Mouse (Mus musculus): ENCODE results near the gene Trip6. TPM values are rescaled to one million over a fixed set of nuclear protein-coding genes. Genes with fewer than 3 reads are reported as not detected.

Gene Trip6
- polyA plus RNA-seq, 1 experiment from 2014 or later: 36.7 TPM

GRCm38 (mm10) chr5:137333512-137334174 lies 19.4 kb upstream of the Trip6 start, which contains the start of gene Slc12a9:
Gene Slc12a9 (minus strand): TSS chr5:137333597.
- H3K36me3 ChIP-seq (ENCODE audit: control insufficient read depth, insufficient read depth, low read length): no peaks in the 10 kb centered on the region
- H3K4me1 ChIP-seq (ENCODE audit: control insufficient read depth, insufficient read depth, low read length): peaks cover 11% of the 10 kb centered on the region; the same call in 1 of the 2 replicates
- WGBS (ENCODE audit: insufficient replicate concordance): under 1% methylated on average over 44 of the region's 44 CpGs
- no peaks in the 10 kb centered on the region for H3K27me3 ChIP-seq (ENCODE audit: control insufficient read depth, insufficient read depth, low read length)
- H3K4me2 ChIP-seq: peak within 1 kb of the TSS; percentile 98
- no peaks in the 10 kb centered on the region for H3K9me3 ChIP-seq (replicated peaks; ENCODE audit: control insufficient read depth, low read length)
- ATAC-seq (replicated peaks; ENCODE audit: insufficient number of reproducible peaks, low FRiP score, low TSS enrichment): peak; percentile 89
- H3K4me3 ChIP-seq (ENCODE audit: low read depth, low read length): peak within 1 kb of the TSS; percentile 73
- peak within 1 kb of the TSS; percentile 72 for H3K9ac ChIP-seq (ENCODE audit: low read depth, low read length)
- H3K27ac ChIP-seq (ENCODE audit: low read depth, low read length): no peak within 1 kb of the TSS

DNA sequence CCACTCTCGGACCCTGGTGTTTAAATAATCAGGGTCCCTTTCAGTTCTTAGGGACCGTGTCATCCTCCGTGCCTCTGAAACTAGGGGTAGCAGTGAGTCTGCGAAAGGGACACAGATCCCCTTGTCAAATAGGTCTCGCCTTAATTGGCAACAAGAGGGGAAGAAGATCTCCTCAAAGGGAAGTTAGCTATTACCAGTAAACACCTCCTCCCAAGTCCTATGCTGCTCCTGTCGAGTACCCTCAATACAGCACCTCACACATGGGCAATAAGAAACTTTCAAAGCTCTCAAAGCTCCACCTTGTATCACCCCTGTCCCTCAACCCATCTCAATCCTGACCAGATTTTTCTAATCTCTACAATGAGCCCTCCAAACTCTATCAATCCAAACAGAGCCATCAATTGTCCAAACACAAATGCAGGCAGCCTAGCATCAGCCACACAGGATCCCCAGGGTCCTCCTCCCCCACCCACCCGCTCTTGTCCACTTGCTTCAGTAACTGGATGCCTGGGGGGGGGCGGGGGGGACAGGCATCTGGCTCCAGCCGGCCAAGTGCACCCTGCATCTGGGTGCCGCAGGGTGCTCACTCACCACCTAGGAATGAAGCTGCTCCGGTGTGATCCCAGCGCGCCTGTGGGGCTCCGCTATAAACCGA lies 18.8 kb upstream of the Trip6 start:
- H3K9ac ChIP-seq (ENCODE audit: low read depth, low read length): peak overlapping the region; percentile 72
- peaks cover 9% of the 10 kb centered on the region; the same call in 1 of the 2 replicates for H3K4me1 ChIP-seq (ENCODE audit: control insufficient read depth, insufficient read depth, low read length)
- no peaks in the 10 kb centered on the region for H3K36me3 ChIP-seq (ENCODE audit: control insufficient read depth, insufficient read depth, low read length)
- H3K27me3 ChIP-seq (ENCODE audit: control insufficient read depth, insufficient read depth, low read length): no peaks in the 10 kb centered on the region
- 20% methylated on average over 15 of the region's 15 CpGs for WGBS (ENCODE audit: insufficient replicate concordance)
- no peaks in the 10 kb centered on the region for H3K9me3 ChIP-seq (replicated peaks; ENCODE audit: control insufficient read depth, low read length)
- peak overlapping the region; percentile 73 for H3K4me3 ChIP-seq (ENCODE audit: low read depth, low read length)
- H3K4me2 ChIP-seq: peak overlapping the region; percentile 98
- no peak overlapping the region for H3K27ac ChIP-seq (ENCODE audit: low read depth, low read length)
- no peak for ATAC-seq (replicated peaks; ENCODE audit: insufficient number of reproducible peaks, low FRiP score, low TSS enrichment)

DNA sequence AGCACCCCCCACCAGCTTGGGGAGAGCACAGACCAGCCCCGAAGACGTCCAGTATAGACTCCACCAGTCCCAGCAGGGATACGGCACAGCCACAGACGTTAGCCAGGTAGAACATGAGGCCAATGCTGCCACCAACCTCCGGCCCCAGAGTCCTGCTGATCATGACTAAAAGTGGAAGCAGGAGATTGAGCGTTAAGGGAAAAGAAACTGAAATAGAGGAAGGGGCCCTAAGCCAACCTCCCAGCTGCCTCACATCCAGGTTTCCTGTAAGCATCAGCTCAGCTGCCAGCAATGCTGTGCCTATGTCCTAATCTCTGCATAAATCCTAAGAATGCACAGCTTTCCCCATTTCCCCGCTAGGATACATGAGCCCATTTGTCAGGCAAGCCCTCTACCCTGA lies 16.7 kb upstream of the Trip6 start:
- no peak overlapping the region for H3K27ac ChIP-seq (ENCODE audit: low read depth, low read length)
- ATAC-seq (replicated peaks; ENCODE audit: insufficient number of reproducible peaks, low FRiP score, low TSS enrichment): no peak
- H3K27me3 ChIP-seq (ENCODE audit: control insufficient read depth, insufficient read depth, low read length): no peaks in the 10 kb centered on the region
- no peaks in the 10 kb centered on the region for H3K9me3 ChIP-seq (replicated peaks; ENCODE audit: control insufficient read depth, low read length)
- H3K4me3 ChIP-seq (ENCODE audit: low read depth, low read length): no peak overlapping the region
- H3K4me2 ChIP-seq: no peak overlapping the region
- H3K36me3 ChIP-seq (ENCODE audit: control insufficient read depth, insufficient read depth, low read length): 0 out of 2 replicates have a peak, but pooled peaks cover 2% of the 10 kb centered on the region
- H3K4me1 ChIP-seq (ENCODE audit: control insufficient read depth, insufficient read depth, low read length): peaks cover 5% of the 10 kb centered on the region; the same call in 1 of the 2 replicates
- no peak overlapping the region for H3K9ac ChIP-seq (ENCODE audit: low read depth, low read length)
- WGBS (ENCODE audit: insufficient replicate concordance): 85% methylated on average over 7 of the region's 7 CpGs

GRCm38 (mm10) chr5:137320996-137321395 lies 6.8 kb upstream of the Trip6 start:
- Histone ChIP-seq H3K9me3 (replicated peaks; ENCODE audit: control insufficient read depth, low read length) (no peaks in the 10 kb centered on the region), H3K4me1 (ENCODE audit: control insufficient read depth, insufficient read depth, low read length) (no peaks in the 10 kb centered on the region), H3K4me2 (no peak overlapping the region), H3K4me3 (ENCODE audit: low read depth, low read length) (no peak overlapping the region), H3K27me3 (ENCODE audit: control insufficient read depth, insufficient read depth, low read length) (no peaks in the 10 kb centered on the region), H3K9ac (ENCODE audit: low read depth, low read length) (no peak overlapping the region), H3K27ac (ENCODE audit: low read depth, low read length) (no peak overlapping the region), H3K36me3 (ENCODE audit: control insufficient read depth, insufficient read depth, low read length) (peaks cover 12% of the 10 kb centered on the region)
- 78% methylated on average over 3 of the region's 3 CpGs for WGBS (ENCODE audit: insufficient replicate concordance)
- no peak for ATAC-seq (replicated peaks; ENCODE audit: insufficient number of reproducible peaks, low FRiP score, low TSS enrichment)

- peaks cover 10% of the 10 kb centered on the region for H3K36me3 ChIP-seq (ENCODE audit: control insufficient read depth, insufficient read depth, low read length)
- H3K4me2 ChIP-seq: no peak overlapping the region
- no peaks in the 10 kb centered on the region for H3K9me3 ChIP-seq (replicated peaks; ENCODE audit: control insufficient read depth, low read length)
- no peak overlapping the region for H3K9ac ChIP-seq (ENCODE audit: low read depth, low read length)
- no peak for ATAC-seq (replicated peaks; ENCODE audit: insufficient number of reproducible peaks, low FRiP score, low TSS enrichment)
- H3K27ac ChIP-seq (ENCODE audit: low read depth, low read length): no peak overlapping the region
- H3K4me1 ChIP-seq (ENCODE audit: control insufficient read depth, insufficient read depth, low read length): peaks cover 15% of the 10 kb centered on the region
- H3K4me3 ChIP-seq (ENCODE audit: low read depth, low read length): no peak overlapping the region
- 82% methylated on average over 1 of the region's 1 CpGs for WGBS (ENCODE audit: insufficient replicate concordance)
- H3K27me3 ChIP-seq (ENCODE audit: control insufficient read depth, insufficient read depth, low read length): no peaks in the 10 kb centered on the region
These were observed 4.4 kb upstream of the Trip6 start for GRCm38 (mm10) chr5:137318570-137318969.

- no peak overlapping the region for H3K9ac ChIP-seq (ENCODE audit: low read depth, low read length)
- H3K27me3 ChIP-seq (ENCODE audit: control insufficient read depth, insufficient read depth, low read length): no peaks in the 10 kb centered on the region
- no peak overlapping the region for H3K4me2 ChIP-seq
- no peaks in the 10 kb centered on the region for H3K9me3 ChIP-seq (replicated peaks; ENCODE audit: control insufficient read depth, low read length)
- H3K27ac ChIP-seq (ENCODE audit: low read depth, low read length): no peak overlapping the region
- no peak for ATAC-seq (replicated peaks; ENCODE audit: insufficient number of reproducible peaks, low FRiP score, low TSS enrichment)
- no peak overlapping the region for H3K4me3 ChIP-seq (ENCODE audit: low read depth, low read length)
- 46% methylated on average over 8 of the region's 8 CpGs for WGBS (ENCODE audit: insufficient replicate concordance)
- peaks cover 24% of the 10 kb centered on the region for H3K4me1 ChIP-seq (ENCODE audit: control insufficient read depth, insufficient read depth, low read length)
- H3K36me3 ChIP-seq (ENCODE audit: control insufficient read depth, insufficient read depth, low read length): peaks cover 7% of the 10 kb centered on the region
These were observed 3.2 kb upstream of the Trip6 start for GRCm38 (mm10) chr5:137317361-137317760.

DNA sequence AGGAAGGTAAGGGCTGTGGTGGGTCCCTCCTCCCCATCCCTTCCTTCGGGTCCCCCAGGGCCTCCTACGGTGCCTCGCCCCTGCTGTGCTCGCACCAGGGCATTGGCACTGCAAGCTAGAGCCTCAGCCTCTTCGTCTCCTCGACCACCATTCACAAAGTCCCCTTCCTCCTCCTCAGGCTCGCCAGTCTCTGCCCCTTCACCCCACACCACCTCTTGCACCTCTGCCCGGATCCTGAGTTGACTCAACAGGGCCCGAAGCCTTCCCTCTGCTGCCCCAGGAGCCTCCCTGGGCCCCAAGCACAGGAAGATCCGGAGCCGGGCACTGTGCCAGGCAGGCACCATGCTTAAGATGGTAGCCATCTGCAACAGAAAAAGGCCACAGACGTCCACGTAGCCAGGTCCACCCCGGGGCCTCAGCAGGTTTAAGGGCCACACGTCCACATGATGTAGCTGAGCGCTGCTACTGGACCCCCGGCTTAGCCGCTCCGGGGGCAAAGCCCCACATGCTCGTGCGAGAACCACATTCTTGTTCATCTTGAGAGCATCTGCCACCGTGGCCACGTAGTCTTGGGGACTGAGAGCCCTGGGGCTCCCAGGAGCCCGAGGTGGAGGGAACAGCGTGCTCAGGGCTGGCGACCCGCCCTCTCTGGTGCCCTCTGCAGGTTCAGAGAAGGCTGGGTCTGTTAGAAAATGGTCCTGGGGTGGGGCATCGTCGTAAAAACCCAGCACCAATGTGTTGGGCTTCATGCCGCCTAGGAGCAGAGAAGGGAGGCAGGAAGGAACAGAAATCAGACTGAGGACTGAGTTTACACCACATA lies 1.1 kb upstream of the Trip6 start:
- Histone ChIP-seq H3K4me2 (peak overlapping the region; percentile 96), H3K36me3 (ENCODE audit: control insufficient read depth, insufficient read depth, low read length) (peaks cover 7% of the 10 kb centered on the region; the same call in 1 of the 2 replicates), H3K4me1 (ENCODE audit: control insufficient read depth, insufficient read depth, low read length) (peaks cover 28% of the 10 kb centered on the region), H3K9me3 (replicated peaks; ENCODE audit: control insufficient read depth, low read length) (no peaks in the 10 kb centered on the region), H3K27ac (ENCODE audit: low read depth, low read length) (no peak overlapping the region), H3K4me3 (ENCODE audit: low read depth, low read length) (no peak overlapping the region), H3K27me3 (ENCODE audit: control insufficient read depth, insufficient read depth, low read length) (no peaks in the 10 kb centered on the region), H3K9ac (ENCODE audit: low read depth, low read length) (peak overlapping the region; percentile 93)
- 39% methylated on average over 29 of the region's 30 CpGs for WGBS (ENCODE audit: insufficient replicate concordance)
- no peak; the same call in none of the 2 replicates for ATAC-seq (replicated peaks; ENCODE audit: insufficient number of reproducible peaks, low FRiP score, low TSS enrichment)

DNA sequence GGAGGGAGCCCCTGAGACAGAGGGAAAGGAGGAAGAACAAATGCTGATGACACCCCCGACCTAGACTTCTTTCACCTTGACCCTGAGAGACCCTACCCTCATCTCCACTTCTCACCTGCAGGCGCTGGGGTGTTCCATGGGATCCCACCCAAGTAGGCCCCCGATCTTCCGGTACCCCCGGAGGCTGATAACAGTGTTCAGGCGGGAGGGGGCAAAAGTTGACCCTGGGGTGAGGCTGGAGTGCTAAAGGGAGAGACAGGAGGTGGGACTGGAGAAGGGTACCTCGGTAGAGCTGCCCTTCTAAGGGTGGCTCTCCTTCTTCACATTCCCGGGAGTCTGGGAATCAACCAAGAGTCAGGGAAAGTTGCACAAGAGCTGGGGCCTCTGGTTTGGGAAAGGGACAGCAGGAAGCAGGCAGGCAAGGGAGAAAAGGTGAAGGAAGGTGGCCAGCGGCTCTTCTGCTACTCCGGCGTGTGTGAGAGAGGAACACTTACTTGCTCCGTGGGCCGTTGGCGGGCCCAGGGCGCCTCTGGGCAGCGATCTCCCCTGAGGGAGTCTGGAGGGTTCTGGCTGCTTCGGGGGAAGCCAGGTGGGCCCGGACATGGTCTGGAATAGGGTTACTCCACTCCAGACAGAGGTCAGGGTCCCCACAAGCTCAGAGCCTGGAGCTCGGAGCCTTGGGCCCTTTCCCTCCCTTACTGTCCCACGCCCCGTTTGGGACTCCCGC lies 575 bp downstream of the Trip6 start:
- H3K9me3 ChIP-seq (replicated peaks; ENCODE audit: control insufficient read depth, low read length): no peaks in the 10 kb centered on the region
- peaks cover 20% of the 10 kb centered on the region for H3K36me3 ChIP-seq (ENCODE audit: control insufficient read depth, insufficient read depth, low read length)
- peak overlapping the region; percentile 90 for H3K27ac ChIP-seq (ENCODE audit: low read depth, low read length)
- peak; percentile 39 for ATAC-seq (replicated peaks; ENCODE audit: insufficient number of reproducible peaks, low FRiP score, low TSS enrichment)
- peak overlapping the region; percentile 93 for H3K9ac ChIP-seq (ENCODE audit: low read depth, low read length)
- H3K4me3 ChIP-seq (ENCODE audit: low read depth, low read length): peak overlapping the region; percentile 65
- H3K27me3 ChIP-seq (ENCODE audit: control insufficient read depth, insufficient read depth, low read length): no peaks in the 10 kb centered on the region
- peaks cover 28% of the 10 kb centered on the region for H3K4me1 ChIP-seq (ENCODE audit: control insufficient read depth, insufficient read depth, low read length)
- peak overlapping the region; percentile 96 for H3K4me2 ChIP-seq
- under 1% methylated on average over 22 of the region's 22 CpGs for WGBS (ENCODE audit: insufficient replicate concordance)
